Mouse (Mus musculus) forebrain, embryonic 11.5 days (tissue): Measurements from ENCODE around the gene Foxo3. TPM values are rescaled to one million over a fixed set of nuclear protein-coding genes. Genes with fewer than 3 reads are reported as not detected.

Experiments
- ATAC-seq: fragments of 200-750 bp; cut with Nextera tagmentation; replicated peaks from 2 replicates; pipeline ENCODE4 v1.8.0; 2017; ENCODE audit warnings: moderate TSS enrichment; ENCODE audit not compliant: low FRiP score
- DNase-seq: peaks from one replicate; pipeline ENCODE4 v3.0.0-alpha.2; 2017; ENCODE audit warnings: low spot score
- H3K27ac ChIP-seq: fragments of 300-500 bp; sonication (generic); 2 replicates; pipeline ENCODE4 v1.5.1; 2014; ENCODE audit warnings: low read depth, low read length
- H3K27me3 ChIP-seq: fragments of 300-500 bp; sonication (generic); 2 replicates; pipeline ENCODE4 v1.6.1; 2014; ENCODE audit warnings: mild to moderate bottlenecking, low read length, mixed read lengths; ENCODE audit not compliant: control insufficient read depth, insufficient read depth
- H3K36me3 ChIP-seq: fragments of 300-500 bp; sonication (generic); 2 replicates; pipeline ENCODE4 v1.6.1; 2014; ENCODE audit warnings: mild to moderate bottlenecking, low read length, moderate library complexity, mixed read lengths; ENCODE audit not compliant: control insufficient read depth, insufficient read depth
- H3K4me1 ChIP-seq: fragments of 300-500 bp; sonication (generic); replicated peaks from 2 replicates; pipeline ENCODE4 v1.6.1; 2014; ENCODE audit warnings: low read length, mixed read lengths; ENCODE audit not compliant: control insufficient read depth, insufficient read depth
- H3K4me2 ChIP-seq: fragments of 300-500 bp; sonication (generic); 2 replicates; pipeline ENCODE4 v1.6.1; 2014; ENCODE audit warnings: low read depth, mild to moderate bottlenecking, low read length, moderate library complexity, mixed read lengths; ENCODE audit not compliant: severe bottlenecking
- H3K4me3 ChIP-seq: fragments of 300-500 bp; sonication (generic); 2 replicates; pipeline ENCODE4 v1.5.1; 2014; ENCODE audit warnings: low read depth, low read length
- H3K9ac ChIP-seq: fragments of 300-500 bp; sonication (generic); 2 replicates; pipeline ENCODE4 v1.6.1; 2014; ENCODE audit warnings: low read length
- H3K9me3 ChIP-seq: fragments of 300-500 bp; sonication (generic); 2 replicates; pipeline ENCODE4 v1.6.1; 2016; ENCODE audit warnings: low read length, mixed read lengths; ENCODE audit not compliant: control insufficient read depth
- WGBS: fragments of 180-500 bp; shearing (Covaris S2); extraction: QIAGEN DNeasy Blood & Tissue Kit; methylation state at CpG from one replicate; pipeline ENCODE4 v1.1.7; 2014; 5-methylcytosine and 5-hydroxymethylcytosine counted together
- polyA plus RNA-seq: library from polyadenylated mRNA; unstranded; fragments of >200 nt; fragmentation: Nextera tagmentation; extraction: Ambion mirVana; gene quantifications from 2 replicates; pipeline ENCODE4 v1.2.1, GENCODE M21; 2014

Foxo3 gene
- polyA plus RNA-seq, 1 experiment from 2014 or later = 4.2 TPM

DNA sequence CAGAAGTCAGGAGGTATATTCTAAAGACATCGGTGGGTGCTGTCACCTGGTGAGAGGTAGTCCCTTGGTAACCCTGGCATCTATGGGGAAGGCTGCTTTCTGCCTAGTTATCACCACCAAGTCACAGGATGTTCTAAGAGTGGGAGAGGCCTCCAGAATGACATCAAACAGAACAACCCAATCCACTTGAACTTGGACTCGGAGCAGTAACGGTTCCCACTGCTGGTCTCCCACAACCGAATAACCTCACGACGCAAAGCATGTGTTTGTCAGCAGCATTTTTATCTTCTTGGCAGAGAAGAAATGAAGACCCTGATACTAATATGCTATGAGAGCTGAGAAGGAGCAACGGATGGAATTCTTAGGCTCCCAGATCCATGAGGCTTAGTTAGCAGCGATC is 87.5 kb downstream of the Foxo3 start:
- H3K4me2 ChIP-seq = no peak overlapping the region
- no peak overlapping the region for H3K27ac ChIP-seq
- H3K9ac ChIP-seq = no peak overlapping the region
- no peaks in the 10 kb centered on the region for H3K4me1 ChIP-seq
- H3K9me3 ChIP-seq = no peaks in the 10 kb centered on the region
- no peaks in the 10 kb centered on the region for H3K36me3 ChIP-seq
- no peak overlapping the region for H3K4me3 ChIP-seq
- ATAC-seq = no peak
- no peak for DNase-seq
- 96% methylated on average over 8 of the region's 8 CpGs for WGBS
- no peaks in the 10 kb centered on the region for H3K27me3 ChIP-seq

DNA sequence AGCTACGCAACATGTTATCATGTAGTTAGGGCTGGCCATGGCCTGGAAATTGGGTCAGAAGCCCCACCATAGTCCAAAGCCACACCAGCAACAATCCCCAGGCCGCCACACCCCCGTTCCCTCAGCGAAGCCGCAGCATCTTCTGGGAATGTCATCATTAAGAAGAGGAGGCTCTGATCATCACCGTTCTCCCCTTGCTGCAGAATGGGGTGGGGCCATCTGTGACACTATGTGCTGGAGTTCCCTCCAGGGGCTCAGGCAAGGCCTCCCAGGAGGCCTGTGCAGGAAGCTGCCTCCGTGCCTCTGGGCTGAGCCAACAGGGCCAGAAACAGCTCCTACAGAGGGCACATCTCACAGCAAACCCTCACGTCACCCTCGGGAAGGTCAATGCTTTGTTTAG is 88.5 kb downstream of the Foxo3 start:
- H3K9ac ChIP-seq = no peak overlapping the region
- no peaks in the 10 kb centered on the region for H3K9me3 ChIP-seq
- ATAC-seq (no peak), DNase-seq (no peak)
- H3K27ac ChIP-seq = no peak overlapping the region
- no peaks in the 10 kb centered on the region for H3K27me3 ChIP-seq
- H3K4me1 ChIP-seq = no peaks in the 10 kb centered on the region
- H3K36me3 ChIP-seq = no peaks in the 10 kb centered on the region
- H3K4me3 ChIP-seq = no peak overlapping the region
- H3K4me2 ChIP-seq = no peak overlapping the region
- 72% methylated on average over 9 of the region's 9 CpGs for WGBS

DNA sequence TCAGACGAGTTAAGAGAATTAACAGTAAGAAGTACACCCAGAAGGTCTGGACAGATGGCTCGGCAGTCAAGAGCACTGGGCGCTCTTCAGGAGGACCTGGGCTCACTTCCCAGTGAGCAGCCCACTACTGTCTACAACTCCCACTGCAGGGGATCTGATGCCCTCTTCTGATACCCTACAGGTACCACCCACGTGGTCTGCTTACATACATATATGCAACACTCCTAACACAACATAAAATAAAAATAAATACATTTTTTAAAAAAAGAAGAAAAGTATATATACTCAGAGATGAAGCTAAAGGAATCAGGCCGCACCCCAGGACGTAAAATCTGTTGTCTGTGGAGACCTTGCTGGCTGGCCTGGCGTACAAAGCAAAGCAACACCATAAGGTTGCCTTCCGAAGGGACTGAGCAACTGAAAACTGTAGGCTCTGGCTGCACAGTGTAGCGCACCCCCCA is 89.6 kb downstream of the Foxo3 start:
- no peaks in the 10 kb centered on the region for H3K36me3 ChIP-seq
- no peak overlapping the region for H3K4me2 ChIP-seq
- 92% methylated on average over 9 of the region's 9 CpGs for WGBS
- H3K27me3 ChIP-seq = no peaks in the 10 kb centered on the region
- H3K27ac ChIP-seq = no peak overlapping the region
- H3K9me3 ChIP-seq = no peaks in the 10 kb centered on the region
- DNase-seq (no peak), ATAC-seq (no peak)
- H3K9ac ChIP-seq = no peak overlapping the region
- no peaks in the 10 kb centered on the region for H3K4me1 ChIP-seq
- H3K4me3 ChIP-seq = no peak overlapping the region

DNA sequence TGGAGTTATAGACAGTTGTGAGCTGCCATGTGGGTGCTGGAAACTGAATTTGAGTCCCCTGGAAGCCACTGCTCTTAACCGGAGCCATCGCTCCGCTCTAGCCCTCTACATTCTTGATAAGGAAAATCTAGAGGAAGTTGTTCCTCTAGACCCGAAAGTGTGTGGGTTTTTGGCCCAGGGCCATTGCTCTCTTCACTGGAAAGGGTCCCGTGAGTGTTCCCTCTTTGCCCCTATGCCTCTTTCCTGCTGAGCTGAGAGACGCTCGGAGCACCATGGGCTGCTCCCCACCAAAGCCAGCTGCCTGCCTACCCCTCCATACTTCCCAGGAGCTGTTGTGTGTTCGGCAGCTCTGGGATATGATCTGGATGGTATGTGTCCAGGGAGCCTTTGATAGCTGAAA is 96.2 kb downstream of the Foxo3 start:
- no peak overlapping the region for H3K27ac ChIP-seq
- no peaks in the 10 kb centered on the region for H3K4me1 ChIP-seq
- no peaks in the 10 kb centered on the region for H3K9me3 ChIP-seq
- no peak overlapping the region for H3K9ac ChIP-seq
- WGBS = 91% methylated on average over 8 of the region's 8 CpGs
- no peaks in the 10 kb centered on the region for H3K27me3 ChIP-seq
- ATAC-seq (no peak), DNase-seq (no peak)
- H3K4me2 ChIP-seq = no peak overlapping the region
- no peak overlapping the region for H3K4me3 ChIP-seq
- no peaks in the 10 kb centered on the region for H3K36me3 ChIP-seq

DNA sequence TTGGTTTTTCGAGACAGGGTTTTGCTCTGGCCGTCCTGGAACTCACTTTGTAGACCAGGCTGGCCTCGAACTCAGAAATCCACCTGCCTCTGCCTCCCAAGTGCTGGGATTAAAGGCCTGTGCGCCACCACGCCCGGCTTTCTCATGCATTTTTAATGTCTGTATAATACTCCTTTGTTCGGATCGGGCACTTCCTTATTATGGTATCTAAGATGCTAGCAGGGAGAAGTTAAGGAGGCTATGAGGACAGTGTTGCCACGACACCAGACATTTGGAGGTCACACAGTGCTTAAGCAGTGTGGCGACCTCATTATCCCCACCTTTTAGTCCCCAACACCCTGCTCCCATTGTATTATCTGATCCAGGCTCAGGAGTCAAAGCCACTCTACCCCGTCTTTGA is 97.8 kb downstream of the Foxo3 start:
- Histone ChIP-seq H3K9me3 (no peaks in the 10 kb centered on the region), H3K4me3 (no peak overlapping the region), H3K27ac (no peak overlapping the region), H3K4me1 (no peaks in the 10 kb centered on the region), H3K4me2 (no peak overlapping the region), H3K27me3 (no peaks in the 10 kb centered on the region), H3K36me3 (no peaks in the 10 kb centered on the region), H3K9ac (no peak overlapping the region)
- ATAC-seq (no peak), DNase-seq (no peak)
- 89% methylated on average over 11 of the region's 11 CpGs for WGBS

DNA sequence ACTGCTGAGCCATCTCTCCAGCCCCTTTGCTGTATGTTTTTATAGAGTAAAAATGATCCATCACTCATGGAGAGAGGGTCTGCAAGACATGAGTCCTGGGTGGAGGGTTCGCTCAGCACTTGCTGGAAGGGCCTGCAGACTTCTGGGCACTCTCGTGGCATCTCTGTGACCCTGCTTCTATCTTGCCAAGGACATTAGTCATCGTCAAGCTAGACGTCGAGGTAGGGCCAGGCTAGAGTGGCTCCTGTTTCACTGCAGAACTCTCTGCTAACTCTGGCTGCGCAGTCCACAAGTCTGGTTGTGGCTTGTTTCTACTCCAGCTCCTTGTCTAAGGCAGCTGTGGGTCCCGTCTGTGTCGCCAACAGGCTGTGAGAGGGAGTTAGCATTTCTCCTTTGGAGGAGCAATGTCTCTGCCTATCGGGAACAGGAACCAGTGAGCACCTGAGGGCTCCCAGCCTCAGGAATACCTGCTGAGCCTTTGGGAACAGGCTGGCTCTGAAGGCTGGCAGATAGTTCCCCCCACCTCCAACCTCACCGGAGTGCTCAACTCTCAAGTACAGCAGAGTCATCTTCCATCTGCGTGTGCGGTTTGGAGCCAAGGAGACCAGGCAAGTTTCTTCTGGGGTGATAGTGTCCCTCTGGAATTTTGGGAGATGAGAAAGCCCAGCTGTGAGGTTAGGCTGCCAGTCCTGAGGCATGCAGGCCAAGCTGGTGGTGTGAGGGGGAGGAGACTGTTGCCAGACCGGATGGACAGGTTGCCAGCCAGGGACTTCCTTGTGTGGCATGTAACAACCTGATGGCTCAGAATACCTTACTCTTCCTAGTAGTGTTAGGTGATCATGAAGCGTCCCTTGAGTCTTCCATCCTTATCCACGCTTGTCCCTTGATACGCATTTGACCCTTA is 98.5 kb downstream of the Foxo3 start:
- Histone ChIP-seq H3K27me3 (no peaks in the 10 kb centered on the region), H3K36me3 (no peaks in the 10 kb centered on the region), H3K27ac (no peak overlapping the region), H3K9ac (no peak overlapping the region), H3K4me2 (no peak overlapping the region), H3K9me3 (no peaks in the 10 kb centered on the region), H3K4me1 (no peaks in the 10 kb centered on the region), H3K4me3 (no peak overlapping the region)
- ATAC-seq = no peak
- no peak for DNase-seq
- 92% methylated on average over 16 of the region's 16 CpGs for WGBS

DNA sequence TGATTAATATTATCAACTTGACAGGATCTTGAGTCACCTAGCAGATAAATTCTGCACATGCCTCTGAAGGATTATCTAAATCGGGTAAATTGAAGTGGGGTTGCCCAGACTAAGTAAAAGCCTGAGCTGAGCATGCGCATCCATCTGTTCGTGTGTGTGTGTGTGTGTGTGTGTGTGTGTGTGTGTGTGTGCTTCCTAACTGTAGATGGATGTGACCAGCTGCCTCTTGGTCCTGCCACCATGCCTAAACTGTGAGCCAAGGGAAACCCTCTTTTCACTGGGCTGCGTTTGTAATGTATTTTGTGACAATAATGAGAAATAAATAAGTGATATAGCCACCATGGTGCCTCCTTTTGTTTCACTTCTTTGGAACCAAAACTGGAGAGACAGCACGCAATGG is 102.3 kb downstream of the Foxo3 start:
- no peak overlapping the region for H3K9ac ChIP-seq
- H3K4me1 ChIP-seq = no peaks in the 10 kb centered on the region
- H3K27me3 ChIP-seq = no peaks in the 10 kb centered on the region
- H3K4me3 ChIP-seq = no peak overlapping the region
- ATAC-seq (no peak), DNase-seq (no peak)
- H3K4me2 ChIP-seq = no peak overlapping the region
- H3K27ac ChIP-seq = no peak overlapping the region
- H3K36me3 ChIP-seq = no peaks in the 10 kb centered on the region
- no peaks in the 10 kb centered on the region for H3K9me3 ChIP-seq
- WGBS = 85% methylated on average over 5 of the region's 5 CpGs

DNA sequence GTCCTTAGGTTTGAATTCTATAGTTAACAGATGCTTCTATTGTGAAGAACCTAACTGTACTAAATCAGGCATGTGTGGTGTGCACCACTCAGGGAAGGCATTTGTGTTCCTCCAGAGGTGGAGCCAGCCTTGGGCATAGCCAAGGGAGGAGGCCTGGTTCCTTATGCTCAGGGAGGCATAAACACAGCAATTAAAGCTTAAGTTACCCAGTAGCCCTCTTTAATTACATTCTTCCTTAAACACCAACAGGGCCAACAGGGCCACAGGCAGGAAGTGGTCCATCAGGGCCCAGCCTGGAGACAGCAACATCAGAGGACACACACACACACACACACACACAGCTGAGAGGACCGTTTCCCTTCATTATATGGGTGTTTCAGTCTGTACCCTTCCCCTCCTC is 102.7 kb downstream of the Foxo3 start:
- Histone ChIP-seq H3K4me1 (no peaks in the 10 kb centered on the region), H3K27ac (no peak overlapping the region), H3K9ac (no peak overlapping the region), H3K27me3 (no peaks in the 10 kb centered on the region), H3K4me3 (no peak overlapping the region), H3K4me2 (no peak overlapping the region), H3K36me3 (no peaks in the 10 kb centered on the region), H3K9me3 (no peaks in the 10 kb centered on the region)
- no peak for ATAC-seq
- 71% methylated on average over 1 of the region's 1 CpGs for WGBS
- DNase-seq = no peak

DNA sequence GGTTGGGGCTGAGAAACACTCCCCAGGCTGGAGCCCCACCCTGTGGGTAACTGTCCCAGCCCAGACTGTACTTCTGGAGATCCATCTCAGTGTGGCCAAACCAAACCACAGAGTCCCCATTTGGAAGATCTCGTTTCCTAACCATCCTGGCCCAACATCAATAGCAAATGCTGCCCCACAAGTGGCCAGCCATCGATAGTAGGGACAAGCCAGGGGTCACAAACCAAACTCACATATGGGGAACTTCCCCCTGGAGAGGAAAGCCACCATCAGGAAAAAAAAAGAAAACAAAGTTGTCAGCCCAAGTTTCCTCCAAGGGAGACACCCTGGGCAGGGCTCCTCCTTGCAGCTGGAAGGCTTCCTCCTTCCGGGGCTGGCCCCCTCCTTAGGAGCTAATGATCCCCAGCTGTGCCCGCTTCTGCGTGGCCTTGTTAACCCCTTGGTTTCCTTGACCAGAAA is 105.6 kb downstream of the Foxo3 start:
- no peaks in the 10 kb centered on the region for H3K9me3 ChIP-seq
- 15% methylated on average over 5 of the region's 5 CpGs for WGBS
- ATAC-seq = no peak

More for the DNA sequence above, 105.6 kb downstream of the Foxo3 start:
- Histone ChIP-seq H3K27me3 (no peaks in the 10 kb centered on the region), H3K27ac (no peak overlapping the region), H3K4me1 (no peaks in the 10 kb centered on the region), H3K9ac (no peak overlapping the region), H3K4me3 (no peak overlapping the region), H3K36me3 (no peaks in the 10 kb centered on the region), H3K4me2 (no peak overlapping the region)
- DNase-seq = no peak
